Mouse (Mus musculus) liver, embryonic 12.5 days (tissue): Measurements from ENCODE around the gene Fnd3c2. TPM values are rescaled to one million over a fixed set of nuclear protein-coding genes. Genes with fewer than 3 reads are reported as not detected.

Source experiments
- ATAC-seq: fragments of 200-750 bp; cut with Nextera tagmentation; 2 replicates; pipeline ENCODE4 v1.8.0; 2017; ENCODE audit warnings: moderate number of reproducible peaks, mild to moderate bottlenecking, moderate library complexity
- H3K27ac ChIP-seq: fragments of 300-500 bp; sonication (generic); 2 replicates; pipeline ENCODE4 v1.5.1; 2016; ENCODE audit warnings: mild to moderate bottlenecking
- H3K27me3 ChIP-seq: fragments of 300-500 bp; sonication (generic); replicated peaks from 2 replicates; pipeline ENCODE4 v1.6.1; 2016; ENCODE audit warnings: mild to moderate bottlenecking, moderate library complexity
- H3K36me3 ChIP-seq: fragments of 300-500 bp; sonication (generic); 2 replicates; pipeline ENCODE4 v1.6.1; 2016; ENCODE audit warnings: mild to moderate bottlenecking, moderate library complexity
- H3K4me1 ChIP-seq: fragments of 300-500 bp; sonication (generic); 2 replicates; pipeline ENCODE4 v1.6.1; 2016
- H3K4me2 ChIP-seq: fragments of 300-500 bp; sonication (generic); 2 replicates; pipeline ENCODE4 v1.6.1; 2016; ENCODE audit warnings: mild to moderate bottlenecking, moderate library complexity
- H3K4me3 ChIP-seq: fragments of 300-500 bp; sonication (generic); 2 replicates; pipeline ENCODE4 v1.5.1; 2016; ENCODE audit warnings: mild to moderate bottlenecking, moderate library complexity
- H3K9ac ChIP-seq: fragments of 300-500 bp; sonication (generic); 2 replicates; pipeline ENCODE4 v1.6.1; 2016; ENCODE audit warnings: mild to moderate bottlenecking, moderate library complexity
- H3K9me3 ChIP-seq: fragments of 300-500 bp; sonication (generic); replicated peaks from 2 replicates; pipeline ENCODE4 v1.6.1; 2016; ENCODE audit warnings: mild to moderate bottlenecking, moderate library complexity
- WGBS: fragments of 180-500 bp; shearing (Covaris S2); methylation state at CpG from one replicate; pipeline ENCODE4 v1.1.7; 2016; ENCODE audit not compliant: insufficient replicate concordance; 5-methylcytosine and 5-hydroxymethylcytosine counted together
- polyA plus RNA-seq: library from polyadenylated mRNA; unstranded; fragments of >200 nt; fragmentation: Nextera tagmentation; extraction: Ambion mirVana; gene quantifications from 2 replicates; pipeline ENCODE4 v1.2.1, GENCODE M21; 2016

Fnd3c2 gene
- polyA plus RNA-seq, 1 experiment from 2014 or later: not detected

- no peaks in the 10 kb centered on the region for H3K9me3 ChIP-seq
- H3K9ac ChIP-seq: peak within 1 kb of the TSS; percentile 70
- H3K27me3 ChIP-seq: peaks cover 7% of the 10 kb centered on the region; the same call in 1 of the 2 replicates
- H3K4me1 ChIP-seq: peaks cover 29% of the 10 kb centered on the region
- H3K4me2 ChIP-seq: peak within 1 kb of the TSS; percentile 70
- H3K27ac ChIP-seq: peak within 1 kb of the TSS; percentile 80
- H3K4me3 ChIP-seq: peak within 1 kb of the TSS; percentile 65
- ATAC-seq: peak; percentile 98
- peaks cover 7% of the 10 kb centered on the region; the same call in 1 of the 2 replicates for H3K36me3 ChIP-seq
- WGBS: 11% methylated on average over 50 of the region's 55 CpGs
Measured at GRCm38 (mm10) chrX:106186713-106187649, 68.2 kb downstream of the Fnd3c2 start, which contains the start of gene Pgk1. Gene Pgk1 (plus strand): TSS chrX:106187100.

- H3K4me1 ChIP-seq: peaks cover 29% of the 10 kb centered on the region
- H3K9me3 ChIP-seq: no peaks in the 10 kb centered on the region
- 0 out of 2 replicates have a peak, but pooled peaks cover 3% of the 10 kb centered on the region for H3K36me3 ChIP-seq
- H3K4me2 ChIP-seq: peak overlapping the region; percentile 69; the same call in 1 of the 2 replicates
- peaks cover 7% of the 10 kb centered on the region; the same call in 1 of the 2 replicates for H3K27me3 ChIP-seq
- ATAC-seq: no peak
- WGBS: 54% methylated on average over 5 of the region's 5 CpGs
- peak overlapping the region; percentile 36 for H3K27ac ChIP-seq
- H3K9ac ChIP-seq: no peak overlapping the region
- H3K4me3 ChIP-seq: no peak overlapping the region
Measured at GRCm38 (mm10) chrX:106185706-106186105, 69.5 kb downstream of the Fnd3c2 start.

Other genes starting within 250 kb of the Fnd3c2 start
- gene Magt1, start 243.5 kb downstream of the Fnd3c2 start, polyA plus RNA-seq: 35.4 and 36.3 TPM in 2 replicates
- gene Cox7b, start 239.7 kb downstream of the Fnd3c2 start, polyA plus RNA-seq: 299 and 306 TPM in 2 replicates
- gene Atp7a, start 228.1 kb downstream of the Fnd3c2 start, polyA plus RNA-seq: 10.5 and 12.3 TPM in 2 replicates
- gene Tlr13, start 112.2 kb downstream of the Fnd3c2 start, polyA plus RNA-seq: 0.38 and 0.56 TPM in 2 replicates
- 271 and 290 TPM in 2 replicates for gene Pgk1, start 68.3 kb downstream of the Fnd3c2 start, polyA plus RNA-seq
- gene Taf9b, start 34.2 kb downstream of the Fnd3c2 start, polyA plus RNA-seq: 7.8 and 8.8 TPM in 2 replicates
- gene Fndc3c1, start 230.0 kb upstream of the Fnd3c2 start, polyA plus RNA-seq: 1.7 and 2.0 TPM in 2 replicates